Mouse (Mus musculus): ENCODE data around the gene Fam217b.

The Fam217b gene

DNA sequence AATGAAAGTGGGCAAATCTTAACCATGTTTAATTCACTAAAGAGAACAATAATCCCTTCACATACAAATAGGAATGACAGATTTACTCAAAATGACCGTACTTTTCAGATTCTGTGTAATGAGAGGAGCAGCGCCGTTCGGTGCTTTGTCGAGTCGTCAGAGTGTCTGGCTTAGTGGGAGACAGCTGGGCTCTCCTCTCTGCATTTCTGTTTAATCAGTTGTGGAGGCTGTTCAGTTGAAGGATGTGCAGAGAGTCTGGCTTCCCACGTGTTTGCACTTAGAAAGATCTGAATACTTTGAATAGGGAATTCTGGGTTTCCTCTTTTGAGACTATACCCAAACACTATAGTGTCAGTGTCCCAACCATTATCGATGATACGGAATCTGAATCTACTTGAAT is 23.0 kb downstream of the Fam217b start:
- CTCF ChIA-PET: no interaction called here

DNA sequence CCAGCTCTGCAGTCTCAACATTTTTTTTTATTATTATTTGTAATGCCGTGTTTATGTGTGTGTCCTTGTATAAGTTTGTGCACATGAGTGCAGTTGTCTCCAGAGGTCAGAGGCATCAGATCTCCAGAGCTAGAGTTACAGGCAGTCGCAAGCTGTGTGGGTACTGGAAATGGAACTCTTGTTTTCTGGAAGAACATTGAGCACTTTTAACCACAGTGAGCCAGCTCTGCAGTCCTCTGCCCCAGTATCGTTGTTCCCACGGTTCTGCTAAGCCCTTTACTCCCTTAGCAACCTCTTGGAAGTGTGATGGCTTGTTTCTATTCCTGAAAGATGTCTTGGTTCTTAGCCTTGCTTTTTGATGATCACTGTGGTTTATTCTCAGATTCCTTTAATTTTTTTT is 35.1 kb downstream of the Fam217b start:
- CTCF ChIA-PET: no interaction called here

DNA sequence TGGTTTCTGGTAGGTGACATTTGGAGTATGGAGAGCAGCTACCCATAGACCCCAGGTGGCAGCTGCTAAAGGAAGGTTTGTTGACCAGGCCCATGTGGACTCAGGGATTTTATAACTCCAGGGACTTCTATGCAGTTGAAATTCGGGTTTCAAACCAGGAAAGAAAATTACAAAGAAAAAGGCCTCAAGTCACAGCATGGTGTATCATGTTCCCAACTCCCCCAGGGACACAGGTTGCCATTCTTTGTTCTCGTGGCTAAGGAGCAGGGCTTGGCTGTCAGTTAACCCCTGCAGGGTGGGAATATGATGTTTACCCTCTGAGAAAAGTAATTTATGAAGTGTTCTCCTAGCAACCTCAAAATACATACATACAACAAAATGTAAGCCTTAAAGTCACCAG is 35.9 kb downstream of the Fam217b start:
- CTCF ChIA-PET: no interaction called here

DNA sequence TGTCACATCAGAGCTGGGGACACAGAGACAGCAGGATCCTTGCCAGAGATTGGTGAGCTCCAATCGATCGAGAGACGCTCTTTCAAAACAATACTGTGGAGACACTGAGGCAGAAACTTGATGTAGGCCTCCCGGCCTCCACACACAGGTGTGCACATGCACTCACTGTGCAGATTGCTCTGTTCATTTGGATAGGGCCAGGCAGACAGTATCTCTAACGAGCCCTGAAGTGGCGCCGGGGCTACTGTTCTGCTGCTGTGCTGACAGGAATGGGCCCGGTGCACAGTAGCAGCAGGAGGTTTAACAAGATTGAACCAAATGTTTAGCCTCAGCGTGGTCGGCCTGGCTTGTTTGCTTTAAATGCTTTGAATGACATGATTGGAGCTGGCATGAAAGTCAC is 36.6 kb downstream of the Fam217b start:
- CTCF ChIA-PET: no interaction called here

DNA sequence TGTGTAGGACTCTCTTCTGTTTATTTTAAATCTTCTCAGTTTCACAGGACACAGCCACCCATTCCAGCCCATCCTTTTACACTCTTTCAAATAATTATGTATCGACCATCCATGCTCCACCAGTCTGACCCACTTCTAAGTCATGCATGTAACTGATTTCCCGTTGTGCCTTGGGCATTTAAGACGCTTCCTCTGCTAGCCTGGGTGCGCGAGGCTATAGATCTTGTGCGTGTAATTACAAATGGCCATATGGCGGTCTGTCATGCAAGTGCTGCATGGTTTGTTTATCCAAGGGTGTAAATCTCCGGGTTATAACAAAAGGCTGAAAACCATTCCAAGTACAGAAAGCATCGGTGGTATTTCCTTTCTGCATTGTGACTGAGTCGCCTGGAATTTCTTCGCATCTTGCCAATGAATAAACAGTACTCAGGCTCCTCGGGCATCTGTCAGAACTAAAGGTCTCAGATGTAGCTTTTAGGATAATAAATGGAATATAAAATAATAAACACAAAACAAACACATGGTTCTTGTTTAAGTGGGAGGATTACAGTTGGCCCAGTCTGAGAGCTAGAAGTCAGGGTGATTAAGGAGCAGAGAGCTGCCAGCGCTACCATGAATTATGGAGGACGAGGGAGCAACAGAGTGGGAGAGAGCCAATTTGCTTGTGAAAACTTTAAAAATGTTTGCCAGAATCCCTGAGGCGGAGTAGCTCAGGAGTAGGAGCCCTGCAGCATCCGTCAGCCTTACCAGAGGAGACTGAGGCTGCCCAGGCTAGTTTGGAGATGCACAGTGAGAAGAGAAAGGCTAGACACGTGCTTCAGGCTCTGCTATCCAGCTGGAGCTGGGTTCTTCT is 40.6 kb downstream of the Fam217b start:
- CTCF ChIA-PET: no interaction called here

DNA sequence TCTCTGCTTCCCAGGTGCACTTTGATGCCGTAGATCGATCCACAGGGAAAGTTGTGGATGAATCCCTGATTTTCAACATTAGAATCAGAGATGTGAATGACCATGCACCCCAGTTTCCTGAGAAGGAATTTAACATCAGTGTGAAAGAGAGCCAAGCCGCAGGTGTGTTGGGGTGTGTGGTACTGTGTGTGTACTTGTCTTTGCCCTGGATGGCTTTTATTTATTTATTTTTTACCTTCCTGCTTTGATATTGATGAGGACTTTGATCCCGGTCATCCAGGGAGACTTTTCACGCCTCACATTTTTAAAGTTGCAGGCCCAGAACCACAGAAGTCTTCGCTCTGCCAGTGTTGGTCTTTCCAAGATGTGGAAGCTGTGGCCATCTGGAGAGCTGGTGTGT is 43.1 kb downstream of the Fam217b start:
- CTCF ChIA-PET: no interaction called here

DNA sequence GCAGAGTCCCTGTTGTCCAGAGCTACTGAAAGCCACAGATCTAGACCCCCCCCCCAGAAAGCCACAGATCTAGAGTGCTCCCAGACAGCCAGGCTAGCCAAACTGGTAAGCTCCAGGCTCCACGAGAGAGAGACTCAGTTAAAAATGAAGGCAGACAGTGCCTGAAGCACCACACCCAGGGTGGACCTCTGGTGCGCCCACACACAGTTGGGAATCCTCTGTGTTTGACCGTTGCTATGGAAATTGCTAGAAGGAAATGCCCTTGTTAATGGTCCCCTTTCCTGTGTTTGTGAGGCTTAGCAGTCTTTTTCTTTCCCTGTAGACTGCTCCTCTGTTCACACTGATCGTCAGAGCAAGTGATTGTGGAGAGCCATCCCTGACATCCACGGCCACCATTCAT is 46.0 kb downstream of the Fam217b start:
- CTCF ChIA-PET: no interaction called here

DNA sequence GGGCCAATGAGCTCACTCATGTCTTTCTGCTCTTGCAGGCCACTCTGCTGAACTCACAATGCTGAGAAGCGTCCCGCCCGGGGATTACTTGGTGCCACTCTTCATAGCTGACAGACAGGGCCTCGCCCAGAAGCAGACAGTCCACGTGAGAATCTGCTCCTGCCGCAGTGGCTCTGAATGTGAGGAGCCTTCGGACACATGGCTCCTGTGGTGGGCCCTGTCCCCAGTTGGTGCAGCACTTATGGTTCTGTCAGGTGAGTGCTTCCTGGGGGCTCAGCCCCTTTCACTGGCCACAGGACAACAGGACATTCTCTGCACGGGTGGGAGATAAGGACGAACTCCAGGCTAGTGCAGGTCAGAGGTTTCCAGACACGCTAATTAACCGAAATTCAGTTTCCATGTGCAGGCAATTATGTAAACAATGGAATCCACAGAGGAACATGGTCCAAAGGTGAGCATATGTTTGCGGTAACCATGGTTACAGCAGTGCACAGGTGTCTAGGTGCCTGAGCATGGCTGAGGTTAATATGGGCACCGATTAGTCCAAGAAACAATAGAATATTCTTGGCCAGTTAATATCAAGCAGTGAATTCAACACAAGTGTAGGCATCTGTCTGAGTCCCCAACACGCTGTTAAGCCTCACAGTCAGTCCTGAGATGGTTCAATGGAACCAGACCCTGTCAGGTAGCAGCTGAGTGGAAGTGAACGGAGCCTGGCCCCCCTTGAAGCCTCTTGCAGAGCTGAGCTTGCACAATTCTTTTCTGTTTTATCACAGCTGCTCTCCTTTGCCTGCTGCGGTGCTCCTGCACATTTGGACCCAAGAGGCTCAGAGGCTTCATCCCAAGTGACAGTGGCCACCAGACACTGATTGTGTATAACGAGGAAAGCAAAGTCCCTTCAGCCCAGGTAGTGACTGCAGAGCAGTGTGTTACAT is 57.5 kb downstream of the Fam217b start:
- CTCF ChIA-PET: no interaction called here

DNA sequence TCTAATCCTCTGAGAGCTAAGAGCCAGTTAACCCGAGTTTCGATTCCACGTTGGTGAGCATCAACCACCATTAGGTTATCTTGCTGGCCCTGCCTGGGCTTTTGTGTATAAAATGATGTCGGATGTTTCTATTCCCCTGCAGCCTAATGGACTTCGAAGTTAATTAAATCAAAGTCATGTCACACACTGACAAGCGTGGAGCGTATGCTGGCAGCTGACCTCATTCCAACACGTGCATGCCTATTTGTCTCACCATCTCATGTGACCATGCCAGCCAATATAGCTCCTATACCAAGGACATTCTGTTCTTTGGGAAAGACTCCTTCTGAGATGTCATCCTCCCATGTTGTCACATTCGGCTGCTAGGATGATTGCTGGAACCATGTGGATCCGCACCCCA is 59.6 kb downstream of the Fam217b start:
- CTCF ChIA-PET: no interaction called here
